Comparison of ENCODE assay signal across 24 mouse cellular contexts in genomic region chr17:23551963-23552362, GRCm38 (mm10). TPM values are rescaled to one million over a fixed set of nuclear protein-coding genes. Genes with fewer than 3 reads are reported as not detected.
DNase-seq lines count a peak whose midpoint lies in the region; ATAC-seq and TF ChIP-seq lines count a peak whose summit lies in the region.
"Had no signal": no experiment of that assay in that cellular context is flagged by ENCODE, and none has a peak within 500 bp of the region (broad histone marks: within the 10 kb centered on the region; RNA-seq: fewer than 3 reads in every experiment).

No protein-coding gene starts in this region.

- H3K9ac ChIP-seq in lung, embryonic 14.5 days, result no peak overlapping the region
- no peak overlapping the region for H3K9ac ChIP-seq in liver, embryonic 14.5 days (replicated peaks)
- H3K9ac ChIP-seq: limb, embryonic 12.5 days had no signal

- peak; percentile 69 for DNase-seq in adrenal gland, adult 2 months
- DNase-seq in adrenal gland, postnatal 4 days (ENCODE audit: low spot score in 2 of 2), result no peak
- peak; percentile 5 for DNase-seq in cerebellum, postnatal 25 days
- DNase-seq in cerebellum, postnatal 4 days (ENCODE audit: low spot score in 2 of 2), result no peak
- no peak for DNase-seq in lung, embryonic 14.5 days
- no peak for DNase-seq in lung, adult 18-20 months
- DNase-seq in liver, embryonic 14.5 days (ENCODE audit: low read depth in 3 of 3, low spot score in 3 of 3), result no peak
- DNase-seq in retina, postnatal 1 day, result no peak

- peak overlapping the region; percentile 5; the same call in 1 of the 2 replicates for H3K4me2 ChIP-seq in lung, embryonic 14.5 days
- H3K4me2 ChIP-seq in liver, embryonic 14.5 days (ENCODE audit: low read depth), result no peak overlapping the region

- H3K4me3 ChIP-seq in lung, embryonic 14.5 days (ENCODE audit: low read depth, low read length), result no peak overlapping the region
- H3K4me3 ChIP-seq in liver, embryonic 14.5 days (ENCODE audit: insufficient read depth in 1 of 2, low read depth in 2 of 2, low read length in 2 of 2), result no peak overlapping the region

- WGBS in lung, embryonic 14.5 days, result 52% methylated on average over 5 of the region's 5 CpGs
- WGBS in liver, embryonic 14.5 days (ENCODE audit: insufficient replicate concordance), result 63% methylated on average over 5 of the region's 5 CpGs

- H3K4me1 ChIP-seq in lung, embryonic 14.5 days (ENCODE audit: insufficient read depth), result no peaks in the 10 kb centered on the region
- H3K4me1 ChIP-seq in liver, embryonic 14.5 days (replicated peaks; ENCODE audit: control insufficient read depth in 2 of 2, insufficient read depth in 2 of 2, low read length in 1 of 2), result peaks cover 4 to 13% of the 10 kb centered on the region in 2 experiments; a peak in 3 of 4 replicates

- no peak for ATAC-seq in lung, embryonic 14.5 days (ENCODE audit: insufficient read depth)
- 0 out of 2 replicates have a peak, but pooled peaks have one; percentile 0 for ATAC-seq in liver, embryonic 14.5 days (ENCODE audit: insufficient read depth)
- ATAC-seq: activated CD4-positive, CD25-positive, alpha-beta regulatory T cell, adult 4 months; forebrain, embryonic 16.5 days; intestine, embryonic 15.5 days; lung, postnatal 0 days; midbrain, embryonic 15.5 days had no signal

- H3K9me3 ChIP-seq in lung, embryonic 14.5 days (ENCODE audit: low read depth, low read length), result no peaks in the 10 kb centered on the region
- no peaks in the 10 kb centered on the region for H3K9me3 ChIP-seq in liver, embryonic 14.5 days (ENCODE audit: control insufficient read depth, low read length)
- H3K9me3 ChIP-seq: embryonic facial prominence, embryonic 13.5 days; heart, embryonic 12.5 days; hindbrain, embryonic 13.5 days; intestine, embryonic 15.5 days; limb, embryonic 12.5 days; midbrain, embryonic 15.5 days had no signal

- H3K36me3 ChIP-seq in lung, embryonic 14.5 days (ENCODE audit: insufficient read depth), result peaks cover 23% of the 10 kb centered on the region
- H3K36me3 ChIP-seq in liver, embryonic 14.5 days (replicated peaks; ENCODE audit: control insufficient read depth, insufficient read depth, low read depth), result peaks cover 4% of the 10 kb centered on the region; the same call in 1 of the 2 replicates

- no peak overlapping the region for H3K27ac ChIP-seq in lung, embryonic 14.5 days (ENCODE audit: low read depth)
- H3K27ac ChIP-seq in liver, embryonic 14.5 days, result no peak overlapping the region
- H3K27ac ChIP-seq: embryonic facial prominence, embryonic 13.5 days; limb, embryonic 12.5 days had no signal

- no peak for TF ChIP-seq CTCF in lung, embryonic 14.5 days (IDR thresholded peaks at IDR 0.05; ENCODE audit: low read depth)
- no peak for TF ChIP-seq CTCF in liver, embryonic 14.5 days (IDR thresholded peaks at IDR 0.05; ENCODE audit: low read depth)

- no peaks in the 10 kb centered on the region for H3K27me3 ChIP-seq in lung, embryonic 14.5 days (ENCODE audit: insufficient read depth, low read length)
- no peaks in the 10 kb centered on the region for H3K27me3 ChIP-seq in liver, embryonic 14.5 days (ENCODE audit: control insufficient read depth, insufficient read depth, low read length)
- H3K27me3 ChIP-seq: embryonic facial prominence, embryonic 13.5 days; heart, embryonic 12.5 days; hindbrain, embryonic 13.5 days; intestine, embryonic 15.5 days; limb, embryonic 12.5 days; midbrain, embryonic 15.5 days had no signal

- TF ChIP-seq EP300 in liver, embryonic 14.5 days (IDR thresholded peaks at IDR 0.05; ENCODE audit: low read depth), result no peak

RNA-seq across cellular contexts. Expression of gene Zfp213, which starts 12.1 kb away (rescaled TPM):
- 10 to 100 TPM; 11.0 to 11.6 TPM for total RNA-seq in adrenal gland, adult 2 months (2021)
- 25.5 and 28.1 TPM in 2 replicates for polyA plus RNA-seq in adrenal gland, adult 2 months (2012; rRNA removed)
- total RNA-seq in adrenal gland, postnatal 4 days (2021), result 10 to 100 TPM in 1 of 2 experiments, 1 to 10 TPM in 1; 8.5 to 11.5 TPM
- polyA plus RNA-seq in lung, embryonic 14.5 days (2014; fragmentation: Nextera tagmentation; extraction: Ambion mirVana), result 21.8 and 24.7 TPM in 2 replicates
- polyA plus RNA-seq in liver, embryonic 14.5 days (2012; rRNA removed), result 3.7 and 4.1 TPM in 2 replicates
- 4.1 and 4.8 TPM in 2 replicates for polyA plus RNA-seq in liver, embryonic 14.5 days (2014; fragmentation: Nextera tagmentation; extraction: Ambion mirVana)

RNA-seq across cellular contexts. Expression of gene Zfp13, which starts 47.3 kb away (rescaled TPM):
- 10 to 100 TPM in 1 of 2 experiments, 1 to 10 TPM in 1; 6.6 to 12.4 TPM for total RNA-seq in adrenal gland, adult 2 months (2021)
- polyA plus RNA-seq in adrenal gland, adult 2 months (2012; rRNA removed), result 25.1 and 25.4 TPM in 2 replicates
- total RNA-seq in adrenal gland, postnatal 4 days (2021), result 10 to 100 TPM; 27.5 to 29.7 TPM
- polyA plus RNA-seq in lung, embryonic 14.5 days (2014; fragmentation: Nextera tagmentation; extraction: Ambion mirVana), result 12.3 and 15.6 TPM in 2 replicates
- polyA plus RNA-seq in liver, embryonic 14.5 days (2012; rRNA removed), result 1.9 and 2.0 TPM in 2 replicates
- polyA plus RNA-seq in liver, embryonic 14.5 days (2014; fragmentation: Nextera tagmentation; extraction: Ambion mirVana), result 1.3 TPM in 2 replicates
- polyA plus RNA-seq: activated CD4-positive, CD25-positive, alpha-beta regulatory T cell, adult 4 months had no signal

RNA-seq across cellular contexts. Expression of gene Zscan10, which starts 48.7 kb away (rescaled TPM):
- not detected for total RNA-seq in adrenal gland, adult 2 months (2021)
- 0.04 TPM in 1 of 2 replicates, not detected in the other for polyA plus RNA-seq in adrenal gland, adult 2 months (2012; rRNA removed)
- total RNA-seq in adrenal gland, postnatal 4 days (2021), result not detected
- 0.53 and 0.74 TPM in 2 replicates for polyA plus RNA-seq in lung, embryonic 14.5 days (2014; fragmentation: Nextera tagmentation; extraction: Ambion mirVana)
- polyA plus RNA-seq in liver, embryonic 14.5 days (2012; rRNA removed), result not detected in 2 replicates
- not detected in 2 replicates for polyA plus RNA-seq in liver, embryonic 14.5 days (2014; fragmentation: Nextera tagmentation; extraction: Ambion mirVana)
- total RNA-seq: adrenal gland, postnatal 36 days; gastrocnemius, adult 18-20 months; gastrocnemius, postnatal 4 days; heart, postnatal 25 days had no signal
- polyA plus RNA-seq: forebrain, embryonic 16.5 days; heart, embryonic 12.5 days; large intestine, adult 2 months; lung, postnatal 0 days; midbrain, embryonic 15.5 days; neural tube, embryonic 11.5 days; small intestine, adult 2 months had no signal

Comparison
In these comparisons a context has a peak if more than half of its experiments do, and no peak if none do; other contexts are left out.
1. DNase-seq: peak in adrenal gland, adult 2 months (single experiment) and cerebellum, postnatal 25 days (2 of 2); none in adrenal gland, postnatal 4 days (0 of 2), cerebellum, postnatal 4 days (0 of 2), lung, embryonic 14.5 days (single experiment), lung, adult 18-20 months (0 of 2), liver, embryonic 14.5 days (0 of 3) and retina, postnatal 1 day (single experiment).